Comparison of ENCODE assay signal across 8 mouse cellular contexts in genomic region chr17:43629496-43630426, GRCm38 (mm10). TPM values are rescaled to one million over a fixed set of nuclear protein-coding genes. Genes with fewer than 3 reads are reported as not detected.
DNase-seq lines count a peak whose midpoint lies in the region; ATAC-seq and TF ChIP-seq lines count a peak whose summit lies in the region.

Gene Tdrd6 (minus strand): TSS chr17:43630299.

- whole genome bisulfite sequencing in embryonic facial prominence, embryonic 15.5 days = 2% methylated on average over 82 of the region's 83 CpGs
- WGBS in intestine, postnatal 0 days = 7% methylated on average over 76 of the region's 83 CpGs
- WGBS in neural tube, embryonic 12.5 days = 2% methylated on average over 83 of the region's 83 CpGs

- no peak for TF ChIP-seq CTCF in layer of hippocampus, adult 2 months (conservative IDR thresholded peaks at IDR 0.05)
- TF ChIP-seq CTCF in intestine, postnatal 0 days (IDR thresholded peaks at IDR 0.05; ENCODE audit: low read depth) = no peak

- no peaks in the 10 kb centered on the region for H3K36me3 ChIP-seq in embryonic facial prominence, embryonic 15.5 days
- H3K36me3 ChIP-seq in intestine, postnatal 0 days (ENCODE audit: control insufficient read depth, insufficient read depth) = no peaks in the 10 kb centered on the region
- no peaks in the 10 kb centered on the region for H3K36me3 ChIP-seq in neural tube, embryonic 12.5 days

- H3K4me1 ChIP-seq in brown adipose tissue, adult 24 weeks (ENCODE audit: control insufficient read depth, insufficient read depth, insufficient read length, low read length) = no peaks in the 10 kb centered on the region; the same call in 1 of the 2 replicates
- peaks cover 15% of the 10 kb centered on the region for H3K4me1 ChIP-seq in embryonic facial prominence, embryonic 15.5 days
- H3K4me1 ChIP-seq in intestine, postnatal 0 days (replicated peaks; ENCODE audit: control insufficient read depth, insufficient read depth, low read length) = 0 out of 2 replicates have a peak, but pooled peaks cover 6% of the 10 kb centered on the region
- peaks cover 14% of the 10 kb centered on the region for H3K4me1 ChIP-seq in neural tube, embryonic 12.5 days

- H3K27ac ChIP-seq in layer of hippocampus, adult 2 months = no peak within 1 kb of the TSS
- no peak within 1 kb of the TSS for H3K27ac ChIP-seq in brown adipose tissue, adult 24 weeks (replicated peaks; ENCODE audit: low read depth, low read length)
- no peak within 1 kb of the TSS for H3K27ac ChIP-seq in embryonic facial prominence, embryonic 15.5 days (replicated peaks)
- H3K27ac ChIP-seq in intestine, postnatal 0 days (ENCODE audit: low read depth, low read length) = no peak within 1 kb of the TSS
- H3K27ac ChIP-seq in neural tube, embryonic 12.5 days = no peak within 1 kb of the TSS

- H3K27me3 ChIP-seq in embryonic facial prominence, embryonic 15.5 days = peaks cover 38% of the 10 kb centered on the region
- peaks cover 40% of the 10 kb centered on the region for H3K27me3 ChIP-seq in intestine, postnatal 0 days (replicated peaks; ENCODE audit: control insufficient read depth, insufficient read depth, low read length)
- H3K27me3 ChIP-seq in neural tube, embryonic 12.5 days (replicated peaks) = peaks cover 35% of the 10 kb centered on the region

- DNase-seq in layer of hippocampus, adult 2 months (ENCODE audit: low spot score in 2 of 2) = no peak
- DNase-seq in layer of hippocampus, adult 9-11 months = no peak
- no peak for DNase-seq in layer of hippocampus, adult 8-10 months (ENCODE audit: low spot score in 2 of 2)
- no peak for DNase-seq in lung, postnatal 25 days (ENCODE audit: low spot score)

- peak within 1 kb of the TSS; percentile 5; the same call in 1 of the 2 replicates for H3K9ac ChIP-seq in embryonic facial prominence, embryonic 15.5 days
- H3K9ac ChIP-seq in intestine, postnatal 0 days (ENCODE audit: low read depth, low read length) = no peak within 1 kb of the TSS
- H3K9ac ChIP-seq in neural tube, embryonic 12.5 days = peak within 1 kb of the TSS; percentile 48; the same call in 1 of the 2 replicates

- no peaks in the 10 kb centered on the region for H3K9me3 ChIP-seq in embryonic facial prominence, embryonic 15.5 days (replicated peaks)
- no peaks in the 10 kb centered on the region for H3K9me3 ChIP-seq in intestine, postnatal 0 days (ENCODE audit: control insufficient read depth)
- 0 out of 2 replicates have a peak, but pooled peaks cover 9% of the 10 kb centered on the region for H3K9me3 ChIP-seq in neural tube, embryonic 12.5 days

- 0 out of 2 replicates have a peak, but pooled peaks have one; percentile 29 for ATAC-seq in embryonic facial prominence, embryonic 15.5 days (ENCODE audit: insufficient number of reproducible peaks, low FRiP score, low TSS enrichment, low read depth)
- ATAC-seq in intestine, postnatal 0 days = peak; percentile 33
- peak; percentile 73 for ATAC-seq in neural tube, embryonic 12.5 days (ENCODE audit: low FRiP score, low read depth)

- peak within 1 kb of the TSS; percentile 63 for H3K4me2 ChIP-seq in embryonic facial prominence, embryonic 15.5 days (replicated peaks)
- H3K4me2 ChIP-seq in intestine, postnatal 0 days (replicated peaks; ENCODE audit: low read depth) = peak within 1 kb of the TSS; percentile 63
- H3K4me2 ChIP-seq in neural tube, embryonic 12.5 days (replicated peaks) = peak within 1 kb of the TSS; percentile 85

- H3K4me3 ChIP-seq in layer of hippocampus, adult 2 months = peak within 1 kb of the TSS; percentile 50
- 0 out of 2 replicates have a peak within 1 kb of the TSS, but pooled peaks have one; percentile 9 for H3K4me3 ChIP-seq in brown adipose tissue, adult 24 weeks (ENCODE audit: insufficient read depth, low read depth, low read length)
- H3K4me3 ChIP-seq in embryonic facial prominence, embryonic 15.5 days (replicated peaks) = peak within 1 kb of the TSS; percentile 38
- peak within 1 kb of the TSS; percentile 31 for H3K4me3 ChIP-seq in intestine, postnatal 0 days (ENCODE audit: low read depth, low read length)
- H3K4me3 ChIP-seq in neural tube, embryonic 12.5 days = peak within 1 kb of the TSS; percentile 39

RNA-seq across cellular contexts. Expression of gene Tdrd6, which starts in this region (rescaled TPM):
- 1 to 10 TPM in 1 of 2 experiments, under 1 TPM in 1; 0.36 to 1.0 TPM for total RNA-seq in layer of hippocampus, adult 2 months (2021)
- not detected in 2 replicates for polyA plus RNA-seq in brown adipose tissue, adult 24 weeks (2012; ENCODE audit: insufficient read depth, insufficient read length, missing spikeins)
- polyA plus RNA-seq in embryonic facial prominence, embryonic 15.5 days (2015; fragmentation: Nextera tagmentation; extraction: Ambion mirVana) = 0.04 and 0.16 TPM in 2 replicates
- 2.5 and 2.6 TPM in 2 replicates for polyA plus RNA-seq in intestine, postnatal 0 days (2015; fragmentation: Nextera tagmentation; extraction: Ambion mirVana)
- 0.08 and 0.33 TPM in 2 replicates for polyA plus RNA-seq in neural tube, embryonic 12.5 days (2016; fragmentation: Nextera tagmentation; extraction: Ambion mirVana)
- under 1 TPM; 0.29 to 0.92 (median 0.41) TPM for total RNA-seq in layer of hippocampus, adult 8-10 months (2022)

Comparison
In these comparisons a context has a peak if more than half of its experiments do, and no peak if none do; other contexts are left out.
1. Peak in ATAC-seq, H3K4me3 ChIP-seq, H3K9ac ChIP-seq and H3K4me2 ChIP-seq in embryonic facial prominence, embryonic 15.5 days; RNA of the gene not detected or under 1 TPM.
2. Peak in ATAC-seq, H3K4me3 ChIP-seq, H3K9ac ChIP-seq and H3K4me2 ChIP-seq in neural tube, embryonic 12.5 days; RNA of the gene not detected or under 1 TPM.